Mouse (Mus musculus): ENCODE results near the gene Gsg1l. TPM values are rescaled to one million over a fixed set of nuclear protein-coding genes. Genes with fewer than 3 reads are reported as not detected.

Gene Gsg1l
- 22.1 and 26.1 TPM in 2 replicates for polyA plus RNA-seq (2012; rRNA removed)

GRCm38 (mm10) chr7:126082286-126082741 lies at the start of gene Gsg1l:
TSS of gene Gsg1l (minus strand) at chr7:126082411.

Other genes with a start within 250 kb of the Gsg1l start
- 194 and 274 TPM in 2 replicates for gene Xpo6, start 118.1 kb upstream of the Gsg1l start, polyA plus RNA-seq (2012; rRNA removed)
- 72.0 and 77.3 TPM in 2 replicates for gene Sbk1, start 190.2 kb upstream of the Gsg1l start, polyA plus RNA-seq (2012; rRNA removed)

Measured in ovary, adult 2 months (tissue).